Mouse (Mus musculus) thymus, postnatal 25 days (tissue): ENCODE data around the gene Sncb.
"Not testable (repeated sequence)": the region's sequence is repeated elsewhere in the genome, so short reads cannot be mapped to it uniquely, and the experiment has no call there.

ENCODE experiments used
- DNase-seq: peaks from one replicate; pipeline ENCODE4 v3.0.0; 2022

The Sncb gene

GRCm38 (mm10) chr13:54766192-54766768, at the start of gene Sncb:
Gene Sncb, minus strand, starts transcription at chr13:54766595.
- peak; percentile 71 for DNase-seq

- no peak for DNase-seq
Observed at GRCm38 (mm10) chr13:54813381-54813780, 47.0 kb upstream of the Sncb start.

DNA sequence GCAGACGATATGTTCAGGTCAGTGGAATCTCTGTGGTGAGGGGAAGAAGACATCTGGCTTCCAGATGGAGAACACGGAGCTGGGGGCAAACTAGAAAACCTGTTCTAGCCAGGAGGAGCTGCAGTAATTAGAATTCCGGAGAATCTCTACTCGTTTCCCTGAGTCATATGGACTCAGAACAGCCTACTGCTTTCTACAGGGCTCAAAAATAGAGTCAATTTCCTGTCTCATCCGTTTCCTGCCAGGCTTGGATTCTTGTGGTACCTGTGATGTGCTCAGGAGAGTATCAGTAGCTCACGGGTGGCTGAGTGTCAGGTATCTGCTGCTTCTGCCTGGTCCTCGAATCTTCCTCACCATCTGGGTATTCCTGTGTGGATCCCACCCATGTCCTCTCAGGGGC, 45.1 kb upstream of the Sncb start:
- DNase-seq: no peak

GRCm38 (mm10) chr13:54808067-54808466, 41.7 kb upstream of the Sncb start:
- no peak for DNase-seq

DNA sequence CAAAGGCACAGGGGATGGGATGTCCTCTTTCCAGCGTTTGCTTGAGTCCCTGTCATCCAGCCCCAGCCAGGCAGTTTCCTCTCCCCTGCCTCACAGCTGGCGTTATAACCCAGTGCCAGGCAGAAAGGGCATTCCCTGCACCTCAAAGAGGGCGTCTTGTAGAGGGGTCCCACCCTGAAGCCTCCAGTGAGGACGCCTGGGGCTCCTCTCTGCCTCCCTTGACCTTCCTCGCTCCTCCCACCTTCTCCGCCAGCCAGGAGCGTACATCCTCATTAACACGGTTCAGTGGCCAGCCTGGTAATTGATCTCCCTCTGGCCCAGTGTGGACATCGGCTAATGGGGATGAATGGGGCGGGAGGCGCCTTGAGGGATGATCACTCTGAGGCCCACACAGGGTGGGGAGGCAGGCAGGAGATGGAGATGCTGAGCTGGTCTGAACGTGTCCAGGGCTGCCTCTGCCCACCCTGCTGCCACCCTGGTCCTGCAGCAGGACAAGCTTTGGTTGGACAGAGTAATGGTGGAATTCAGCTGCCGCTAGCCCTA, 40.1 kb upstream of the Sncb start:
- no peak for DNase-seq

GRCm38 (mm10) chr13:54805134-54805838, 38.9 kb upstream of the Sncb start:
- DNase-seq: no peak

- DNase-seq: no peak
Observed at GRCm38 (mm10) chr13:54803010-54803409, 36.6 kb upstream of the Sncb start.

- DNase-seq: no peak
Observed at GRCm38 (mm10) chr13:54800206-54800605, 33.8 kb upstream of the Sncb start.

DNA sequence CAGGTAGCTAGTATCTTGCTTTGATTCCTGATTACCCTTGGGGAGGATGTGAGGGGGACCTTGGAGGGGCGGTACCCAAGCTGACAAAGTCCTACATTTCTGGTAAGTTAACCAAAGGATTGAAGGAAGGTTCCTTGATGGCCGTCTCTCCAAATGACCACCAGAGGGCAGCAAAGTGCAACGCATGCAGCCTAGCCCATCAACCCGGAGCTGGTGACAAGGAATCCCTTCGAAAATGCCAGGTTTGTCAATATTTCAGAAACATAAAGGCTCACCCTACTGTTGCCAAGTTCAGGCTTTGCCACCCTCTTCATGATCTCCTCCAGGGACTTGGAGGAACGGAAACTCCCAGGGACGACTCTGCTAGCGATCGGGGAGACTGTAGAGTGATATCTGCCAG, 33.3 kb upstream of the Sncb start:
- peak; percentile 61 for DNase-seq

GRCm38 (mm10) chr13:54798740-54799139, 32.3 kb upstream of the Sncb start:
- no peak for DNase-seq

DNA sequence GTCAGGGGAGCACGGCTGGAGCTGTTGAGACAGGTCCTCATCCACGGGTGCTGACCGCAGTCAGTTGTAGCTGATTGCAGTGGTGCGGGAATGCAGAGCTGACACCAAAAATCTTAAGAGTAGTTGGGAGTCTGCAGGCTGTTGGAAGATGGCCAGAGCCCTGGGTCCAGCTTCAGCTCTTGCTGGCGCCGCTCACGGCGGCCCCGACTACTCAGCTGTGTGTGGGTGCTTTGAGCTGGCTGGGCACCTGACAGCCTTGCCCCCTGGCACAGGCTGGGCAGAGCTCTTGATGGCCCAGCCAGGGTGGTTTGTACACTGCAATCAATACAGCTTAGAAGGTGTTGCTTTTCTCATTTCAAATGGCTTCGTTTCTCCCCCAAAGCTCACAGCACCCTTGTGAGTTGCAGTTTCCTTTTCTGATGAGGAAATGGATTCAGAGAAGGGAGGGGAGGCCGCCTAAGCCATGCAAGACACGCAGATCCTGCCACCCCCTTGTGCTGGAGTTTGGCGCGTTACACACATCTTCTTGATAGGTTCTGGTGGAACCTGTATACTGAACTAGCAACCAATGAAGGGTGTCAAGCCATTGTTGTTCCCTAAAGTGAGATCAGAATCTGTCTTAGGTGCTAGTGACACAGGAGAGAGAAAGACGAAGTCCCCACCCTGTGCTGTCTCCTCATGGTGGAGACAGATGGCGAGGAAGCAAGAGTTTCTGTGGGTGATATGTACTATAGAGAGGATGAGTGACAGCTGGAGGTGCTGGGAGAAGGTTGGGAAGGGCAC, 31.7 kb upstream of the Sncb start:
- DNase-seq: no peak

- DNase-seq: no peak
Observed at GRCm38 (mm10) chr13:54797356-54797755, 31.0 kb upstream of the Sncb start.

DNA sequence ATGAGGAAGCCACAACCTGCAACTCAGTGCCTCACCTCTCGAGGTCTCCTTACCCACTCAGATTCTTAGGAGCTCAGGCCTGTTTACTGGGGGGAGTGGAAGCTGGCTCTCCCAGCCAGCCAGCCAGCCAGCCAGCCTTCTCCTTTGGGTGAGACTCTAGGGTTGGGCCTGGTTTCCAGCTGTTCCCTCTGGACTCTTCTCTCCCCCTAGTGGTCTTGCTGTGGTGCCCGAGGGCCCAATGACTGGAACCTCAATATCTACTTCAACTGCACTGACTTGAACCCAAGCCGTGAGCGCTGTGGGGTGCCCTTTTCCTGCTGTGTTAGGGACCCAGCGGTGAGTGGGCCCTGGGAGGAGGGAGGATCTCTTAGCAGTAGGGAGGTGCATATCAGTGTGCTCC, 28.4 kb upstream of the Sncb start:
- no peak for DNase-seq

GRCm38 (mm10) chr13:54794002-54794577, 27.7 kb upstream of the Sncb start:
- DNase-seq: no peak

GRCm38 (mm10) chr13:54792259-54793230, 26.1 kb upstream of the Sncb start:
- DNase-seq: peak; percentile 11

GRCm38 (mm10) chr13:54789561-54790397, 23.4 kb upstream of the Sncb start:
- no peak for DNase-seq

DNA sequence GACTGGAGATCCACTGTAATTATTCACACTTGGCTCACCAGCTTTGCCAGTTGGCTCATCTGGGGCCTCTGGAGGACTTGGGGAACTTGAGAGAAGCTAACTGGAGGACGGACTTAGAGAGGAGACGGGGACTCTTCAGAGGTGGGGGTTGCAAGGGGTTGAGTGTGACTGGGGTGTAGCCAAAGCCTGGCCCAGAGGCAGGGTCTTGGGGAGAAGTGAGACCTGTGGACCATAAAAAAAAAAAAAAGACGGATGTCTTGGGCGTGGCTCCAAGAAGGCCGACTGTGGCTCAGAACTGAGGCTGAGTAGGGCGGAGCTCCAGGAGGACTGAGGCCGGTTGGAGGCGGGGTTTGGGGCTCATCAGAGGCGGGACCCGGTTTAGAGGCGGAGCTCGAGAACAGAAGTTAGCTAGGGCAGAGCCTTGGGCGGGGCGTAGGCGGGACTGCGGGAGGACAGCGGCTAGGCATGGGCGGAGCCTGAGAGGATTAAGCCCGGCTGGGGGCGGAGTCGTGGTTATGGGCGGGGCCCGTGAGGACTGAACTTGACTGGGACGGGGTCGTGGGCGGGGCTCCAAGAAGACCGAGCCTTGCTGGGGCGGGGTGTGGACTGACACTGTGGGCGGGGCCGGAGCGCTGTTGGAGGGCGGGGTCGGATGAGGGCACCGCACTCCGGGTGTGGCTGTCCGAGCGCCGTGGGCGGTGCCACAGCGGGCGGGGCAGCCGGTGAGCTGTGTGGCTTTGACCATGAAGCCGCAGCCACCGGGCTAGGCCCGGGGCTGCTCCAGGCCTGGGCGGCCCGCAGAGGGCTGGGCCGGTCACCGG, 22.6 kb upstream of the Sncb start, which contains the start of gene Tspan17:
Gene Tspan17 (plus strand): TSS at position 638 of the 821 bp plus-strand sequence.
- DNase-seq: peak; percentile 55

GRCm38 (mm10) chr13:54787591-54787990, 21.2 kb upstream of the Sncb start:
- DNase-seq: not testable (repeated sequence)

- no peak for DNase-seq
Observed at GRCm38 (mm10) chr13:54783698-54784097, 17.3 kb upstream of the Sncb start, which contains the start of gene Eif4e1b. Gene Eif4e1b, plus strand, starts transcription at chr13:54783998.

GRCm38 (mm10) chr13:54783235-54783634, 16.8 kb upstream of the Sncb start:
- DNase-seq: no peak
